Mouse (Mus musculus): Measurements from ENCODE around the gene Il13. TPM values are rescaled to one million over a fixed set of nuclear protein-coding genes. Genes with fewer than 3 reads are reported as not detected.

The Il13 gene
- total and polyA plus RNA-seq, 3 experiments: 2.8 to 4.8 (median 3.6) TPM

- peak; percentile 88 for TF ChIP-seq ZNF384 (IDR thresholded peaks at IDR 0.05; ENCODE audit: low read depth, low read length)
Observed at GRCm38 (mm10) chr11:53662794-53663674, 28.5 kb upstream of the Il13 start (continued).

- H3K9me3 ChIP-seq (replicated peaks; ENCODE audit: low read length): no peaks in the 10 kb centered on the region
- peaks cover 8% of the 10 kb centered on the region for H3K79me2 ChIP-seq (replicated peaks; ENCODE audit: control insufficient read depth, extremely low read depth, insufficient read depth, poor library complexity, severe bottlenecking)
- peak overlapping the region; percentile 97 for H3K27ac ChIP-seq (ENCODE audit: insufficient read depth, low read depth)
- peaks cover 36 to 89% of the 10 kb centered on the region in 2 experiments for H3K4me1 ChIP-seq (ENCODE audit: control insufficient read depth in 1 of 2, insufficient read depth in 2 of 2)
- peak overlapping the region; percentile 65 for H3K9ac ChIP-seq (ENCODE audit: insufficient read depth, low read depth)
- peaks cover 30 to 51% of the 10 kb centered on the region in 2 experiments for H3K36me3 ChIP-seq (replicated peaks in 1 of 2; ENCODE audit: control insufficient read depth in 1 of 2, insufficient read depth in 1 of 2, low read length in 1 of 2)
- H3K27me3 ChIP-seq (replicated peaks): no peaks in the 10 kb centered on the region
- DNase-seq (ENCODE audit: extremely low read depth): no peak
- in situ Hi-C loops (cut with MboI; ENCODE audit: low pct_ligation_motif_present, low pct_unique_long_range_greater_than_20kb, low sequenced_read_pairs): no loop called here
- peak; percentile 37; the same call in 1 of the 2 replicates for TF ChIP-seq MXI1 (IDR thresholded peaks at IDR 0.05; ENCODE audit: low read depth, low read length)
- peak; percentile 37; the same call in 1 of the 2 replicates for TF ChIP-seq POLR2AphosphoS2 (IDR thresholded peaks at IDR 0.05; ENCODE audit: low read depth, low read length)
- no peak for TF ChIP-seq SMC3 (IDR thresholded peaks at IDR 0.05; ENCODE audit: low read depth, low read length)
- peak; percentile 47; the same call in 1 of the 2 replicates for TF ChIP-seq IRF4 (IDR thresholded peaks at IDR 0.05; ENCODE audit: low read depth, low read length)
- no peak for TF ChIP-seq RCOR1 (conservative IDR thresholded peaks at IDR 0.05; ENCODE audit: low read depth, low read length)
- no peak for TF ChIP-seq ZKSCAN1 (IDR thresholded peaks at IDR 0.05; ENCODE audit: borderline replicate concordance, low read depth, low read length)
- no peak for TF ChIP-seq RAD21 (IDR thresholded peaks at IDR 0.05; ENCODE audit: low read depth, low read length)
- no peak for TF ChIP-seq HCFC1 (IDR thresholded peaks at IDR 0.05; ENCODE audit: low read depth, low read length)
- TF ChIP-seq ZMIZ1 (IDR thresholded peaks at IDR 0.05; ENCODE audit: low read depth, low read length): 0 out of 2 replicates have a peak, but pooled peaks have one; percentile 53
- TF ChIP-seq GABPA (IDR thresholded peaks at IDR 0.05; ENCODE audit: insufficient replicate concordance, low read depth, low read length): no peak
- peak; percentile 43 for TF ChIP-seq SIN3A (IDR thresholded peaks at IDR 0.05; ENCODE audit: low read length)
- TF ChIP-seq EP300 (IDR thresholded peaks at IDR 0.05; ENCODE audit: low read length): peak; percentile 37; the same call in 1 of the 2 replicates
- TF ChIP-seq KAT2A (IDR thresholded peaks at IDR 0.05; ENCODE audit: insufficient replicate concordance, low read length): no peak
- TF ChIP-seq JUN (IDR thresholded peaks at IDR 0.05; ENCODE audit: insufficient read depth, low read depth, low read length): no peak
- TF ChIP-seq CHD2 (IDR thresholded peaks at IDR 0.05; ENCODE audit: low read length): no peak
- peak; percentile 12; the same call in 1 of the 2 replicates for TF ChIP-seq ETS1 (conservative IDR thresholded peaks at IDR 0.05; ENCODE audit: low read depth, low read length)
- TF ChIP-seq POLR2A (IDR thresholded peaks at IDR 0.05; ENCODE audit: low read depth, low read length): no peak
- TF ChIP-seq PAX5 (IDR thresholded peaks at IDR 0.05; ENCODE audit: low read length): no peak
- no peak for TF ChIP-seq ZNF384 (IDR thresholded peaks at IDR 0.05; ENCODE audit: low read depth, low read length)
- no peak for TF ChIP-seq NRF1 (IDR thresholded peaks at IDR 0.05; ENCODE audit: low read depth, low read length)
- TF ChIP-seq ZC3H11A (IDR thresholded peaks at IDR 0.05; ENCODE audit: low read depth, low read length): no peak
- 0 out of 2 replicates have a peak, but pooled peaks have one; percentile 23 for TF ChIP-seq JUND (conservative IDR thresholded peaks at IDR 0.05; ENCODE audit: low read depth, low read length)
- no peak for TF ChIP-seq USF1 (IDR thresholded peaks at IDR 0.05; ENCODE audit: low read depth, low read length)
- TF ChIP-seq MEF2A (IDR thresholded peaks at IDR 0.05; ENCODE audit: borderline replicate concordance, low read depth, low read length): peak; percentile 55; the same call in 1 of the 2 replicates
- TF ChIP-seq BHLHE40 (IDR thresholded peaks at IDR 0.05; ENCODE audit: low read depth, low read length): peak; percentile 90
- TF ChIP-seq ELF1 (IDR thresholded peaks at IDR 0.05; ENCODE audit: low read depth, low read length): no peak
- no peak for TF ChIP-seq USF2 (conservative IDR thresholded peaks at IDR 0.05; ENCODE audit: low read depth, low read length)
- TF ChIP-seq MAX (IDR thresholded peaks at IDR 0.05; ENCODE audit: low read length): peak; percentile 63
- TF ChIP-seq NELFE (IDR thresholded peaks at IDR 0.05; ENCODE audit: low read depth, low read length): no peak
- TF ChIP-seq TCF12 (IDR thresholded peaks at IDR 0.05; ENCODE audit: low read depth, low read length): 0 out of 2 replicates have a peak, but pooled peaks have one; percentile 4
- H3K4me3 ChIP-seq (replicated peaks in 1 of 3; ENCODE audit: low read depth in 2 of 3, low read length in 2 of 3, poor library complexity in 1 of 3): no peak overlapping the region
- dilution Hi-C loops (cut with MboI; ENCODE audit: extremely low pct_ligation_motif_present, extremely low pct_unique_long_range_greater_than_20kb, low sequenced_read_pairs): no loop called here
- H3K4me2 ChIP-seq (ENCODE audit: insufficient read depth, low read depth, poor library complexity, severe bottlenecking): peak overlapping the region; percentile 83
Observed at GRCm38 (mm10) chr11:53657828-53658227, 23.3 kb upstream of the Il13 start.
